Mouse (Mus musculus) heart, embryonic 16.5 days (tissue): Measurements from ENCODE around the gene Lcn3. TPM values are rescaled to one million over a fixed set of nuclear protein-coding genes. Genes with fewer than 3 reads are reported as not detected.
"Not testable (repeated sequence)": the region's sequence is repeated elsewhere in the genome, so short reads cannot be mapped to it uniquely, and the experiment has no call there.

ENCODE experiments used
- ATAC-seq: fragments of 200-750 bp; cut with Nextera tagmentation; replicated peaks from 2 replicates; pipeline ENCODE4 v1.8.0; 2017; ENCODE audit warnings: moderate number of reproducible peaks; ENCODE audit not compliant: insufficient read depth, low FRiP score; ENCODE audit errors: extremely low read depth
- H3K27ac ChIP-seq: fragments of 300-500 bp; sonication (generic); 2 replicates; pipeline ENCODE4 v1.5.1; 2014; ENCODE audit warnings: mild to moderate bottlenecking, low read length, control low read depth, moderate library complexity
- H3K27me3 ChIP-seq: fragments of 300-500 bp; sonication (generic); 2 replicates; pipeline ENCODE4 v1.6.1; 2014; ENCODE audit warnings: low read length, mixed read lengths; ENCODE audit not compliant: control insufficient read depth, insufficient read depth
- H3K36me3 ChIP-seq: fragments of 300-500 bp; sonication (generic); 2 replicates; pipeline ENCODE4 v1.6.1; 2014; ENCODE audit not compliant: control insufficient read depth, insufficient read depth
- H3K4me1 ChIP-seq: fragments of 300-500 bp; sonication (generic); 2 replicates; pipeline ENCODE4 v1.6.1; 2014; ENCODE audit warnings: low read length, mixed read lengths; ENCODE audit not compliant: control insufficient read depth, insufficient read depth
- H3K4me2 ChIP-seq: fragments of 300-500 bp; sonication (generic); 2 replicates; pipeline ENCODE4 v1.6.1; 2014; ENCODE audit warnings: low read depth, mild to moderate bottlenecking, control low read depth, low read length
- H3K4me3 ChIP-seq: fragments of 300-500 bp; sonication (generic); 2 replicates; pipeline ENCODE4 v1.5.1; 2014; ENCODE audit warnings: mild to moderate bottlenecking, control low read depth, low read length
- H3K9ac ChIP-seq: fragments of 300-500 bp; sonication (generic); 2 replicates; pipeline ENCODE4 v1.6.1; 2014; ENCODE audit warnings: low read length, control low read depth
- H3K9me3 ChIP-seq: fragments of 300-500 bp; sonication (generic); replicated peaks from 2 replicates; pipeline ENCODE4 v1.6.1; 2016; ENCODE audit warnings: low read length; ENCODE audit not compliant: control insufficient read depth
- WGBS: fragments of 180-500 bp; shearing (Covaris S2); extraction: QIAGEN DNeasy Blood & Tissue Kit; methylation state at CpG from one replicate; pipeline ENCODE4 v1.1.7; 2014; 5-methylcytosine and 5-hydroxymethylcytosine counted together
- polyA plus RNA-seq: library from polyadenylated mRNA; unstranded; fragments of >200 nt; fragmentation: Nextera tagmentation; extraction: Ambion mirVana; gene quantifications from 2 replicates; pipeline ENCODE4 v1.2.1, GENCODE M21; 2015

Gene Lcn3
- polyA plus RNA-seq, 1 experiment from 2014 or later: not detected

GRCm38 (mm10) chr2:25798065-25798464 lies 32.7 kb downstream of the Lcn3 start:
- H3K36me3 ChIP-seq: no peaks in the 10 kb centered on the region
- H3K9ac ChIP-seq: no peak overlapping the region
- no peak; the same call in 1 of the 2 replicates for ATAC-seq
- H3K27ac ChIP-seq: no peak overlapping the region
- no peaks in the 10 kb centered on the region for H3K4me1 ChIP-seq
- H3K27me3 ChIP-seq: no peaks in the 10 kb centered on the region
- no peaks in the 10 kb centered on the region for H3K9me3 ChIP-seq
- H3K4me3 ChIP-seq: no peak overlapping the region
- WGBS: 45% methylated on average over 5 of the region's 5 CpGs
- H3K4me2 ChIP-seq: no peak overlapping the region

GRCm38 (mm10) chr2:25811711-25812110 lies 46.3 kb downstream of the Lcn3 start:
- no peak overlapping the region for H3K4me3 ChIP-seq
- H3K27me3 ChIP-seq: no peaks in the 10 kb centered on the region
- ATAC-seq: no peak
- 64% methylated on average over 2 of the region's 2 CpGs for WGBS
- no peak overlapping the region for H3K9ac ChIP-seq
- no peaks in the 10 kb centered on the region for H3K9me3 ChIP-seq
- no peaks in the 10 kb centered on the region for H3K4me1 ChIP-seq
- no peak overlapping the region for H3K4me2 ChIP-seq
- no peaks in the 10 kb centered on the region for H3K36me3 ChIP-seq
- no peak overlapping the region for H3K27ac ChIP-seq

GRCm38 (mm10) chr2:25813364-25813763 lies 48.0 kb downstream of the Lcn3 start:
- ATAC-seq: no peak
- Histone ChIP-seq H3K9ac (no peak overlapping the region), H3K4me1 (no peaks in the 10 kb centered on the region), H3K4me2 (no peak overlapping the region), H3K36me3 (no peaks in the 10 kb centered on the region), H3K9me3 (no peaks in the 10 kb centered on the region), H3K27me3 (no peaks in the 10 kb centered on the region), H3K27ac (no peak overlapping the region), H3K4me3 (no peak overlapping the region)
- 70% methylated on average over 5 of the region's 5 CpGs for WGBS

- not testable (repeated sequence) for H3K4me3 ChIP-seq, H3K27me3 ChIP-seq, H3K9me3 ChIP-seq, H3K4me2 ChIP-seq, ATAC-seq, H3K36me3 ChIP-seq, H3K9ac ChIP-seq, H3K4me1 ChIP-seq, H3K27ac ChIP-seq
- WGBS: 74% methylated on average over 1 of the region's 1 CpGs
These were observed 50.4 kb downstream of the Lcn3 start, which contains the start of gene Glt6d1 for GRCm38 (mm10) chr2:25815748-25816147. Gene Glt6d1, minus strand, starts transcription at chr2:25815848.

Other genes with a start within 250 kb of the Lcn3 start
- gene Traf2, start 218.6 kb upstream of the Lcn3 start, polyA plus RNA-seq: 27.0 and 27.3 TPM in 2 replicates
- gene Edf1, start 207.7 kb upstream of the Lcn3 start, polyA plus RNA-seq: 288 and 303 TPM in 2 replicates
- gene Mamdc4, start 190.7 kb upstream of the Lcn3 start, polyA plus RNA-seq: 2.7 and 19.0 TPM in 2 replicates
- gene Phpt1, start 190.3 kb upstream of the Lcn3 start, polyA plus RNA-seq: 180 and 190 TPM in 2 replicates
- 0.05 and 0.10 TPM in 2 replicates for gene Ajm1, start 183.8 kb upstream of the Lcn3 start, polyA plus RNA-seq
- gene Rabl6, start 157.0 kb upstream of the Lcn3 start, polyA plus RNA-seq: 42.7 and 48.9 TPM in 2 replicates
- 0.07 and 0.11 TPM in 2 replicates for gene Ccdc183, start 147.9 kb upstream of the Lcn3 start, polyA plus RNA-seq
- gene Tmem141, start 143.6 kb upstream of the Lcn3 start, polyA plus RNA-seq: 20.0 and 25.6 TPM in 2 replicates
- 3.6 and 6.3 TPM in 2 replicates for gene Fcna, start 137.5 kb upstream of the Lcn3 start, polyA plus RNA-seq
- not detected in 2 replicates for gene Lcn8, start 112.4 kb upstream of the Lcn3 start, polyA plus RNA-seq
- gene Lcn5, start 107.6 kb upstream of the Lcn3 start, polyA plus RNA-seq: not detected in 2 replicates
- gene Lcn6, start 88.8 kb upstream of the Lcn3 start, polyA plus RNA-seq: not detected in 2 replicates
- gene Lcn10, start 82.8 kb upstream of the Lcn3 start, polyA plus RNA-seq: not detected in 2 replicates
- not detected in 2 replicates for gene Obp2a, start 65.5 kb upstream of the Lcn3 start, polyA plus RNA-seq
- 42.3 and 45.4 TPM in 2 replicates for gene Bmyc, start 58.8 kb upstream of the Lcn3 start, polyA plus RNA-seq
- gene Obp2b, start 28.6 kb upstream of the Lcn3 start, polyA plus RNA-seq: not detected in 2 replicates
- gene Lcn11, start 11.4 kb downstream of the Lcn3 start, polyA plus RNA-seq: not detected in 2 replicates
- gene Gm13539, start 16.7 kb downstream of the Lcn3 start, polyA plus RNA-seq: 0.26 TPM in 1 of 2 replicates, not detected in the other
- not detected in 2 replicates for gene Glt6d1, start 50.3 kb downstream of the Lcn3 start, polyA plus RNA-seq
- not detected in 2 replicates for gene Lcn9, start 57.6 kb downstream of the Lcn3 start, polyA plus RNA-seq
- gene Sohlh1, start 81.7 kb downstream of the Lcn3 start, polyA plus RNA-seq: not detected in 2 replicates
- gene Kcnt1, start 98.2 kb downstream of the Lcn3 start, polyA plus RNA-seq: 0.13 TPM in 1 of 2 replicates, not detected in the other
- gene Camsap1, start 217.7 kb downstream of the Lcn3 start, polyA plus RNA-seq: 6.0 and 8.9 TPM in 2 replicates